Mouse (Mus musculus): ENCODE measurements around the gene Gm10645. TPM values are rescaled to one million over a fixed set of nuclear protein-coding genes. Genes with fewer than 3 reads are reported as not detected.
A peak's percentile ranks its signal among the peaks of the same experiment; 100 is the strongest.

The Gm10645 gene
- polyA plus RNA-seq, 1 experiment from 2014 or later = 9.3 TPM

DNA sequence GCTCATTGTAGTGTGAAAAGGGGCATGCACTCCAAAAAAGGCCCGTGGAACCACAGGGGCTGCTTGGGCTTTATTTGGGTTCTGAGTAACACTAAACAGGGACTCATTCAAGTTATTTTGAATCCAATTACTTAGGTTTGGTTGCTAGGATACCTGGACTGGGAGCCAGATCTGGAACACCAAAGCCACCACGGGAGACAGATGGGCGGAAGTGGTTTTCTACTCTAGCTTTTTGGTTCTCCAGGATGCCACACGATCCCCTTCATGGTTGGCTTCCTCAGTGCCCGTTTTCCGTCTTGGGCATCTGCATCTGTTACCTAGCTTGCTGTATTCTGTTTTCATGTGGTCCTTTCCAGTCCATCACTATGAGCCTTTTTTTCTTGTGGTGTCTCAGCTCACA lies 30.1 kb upstream of the Gm10645 start:
- DNase-seq (no peak), ATAC-seq (ENCODE audit: low FRiP score, low TSS enrichment) (no peak)
- H3K4me3 ChIP-seq (replicated peaks; ENCODE audit: low read depth, low read length) = no peak overlapping the region
- WGBS = 55% methylated on average over 6 of the region's 6 CpGs
- H3K4me2 ChIP-seq (ENCODE audit: low read length) = no peak overlapping the region
- no peaks in the 10 kb centered on the region for H3K27me3 ChIP-seq (ENCODE audit: control insufficient read depth, insufficient read depth, low read length)
- H3K9me3 ChIP-seq (ENCODE audit: control insufficient read depth, low read length) = no peaks in the 10 kb centered on the region
- no peak overlapping the region for H3K27ac ChIP-seq (replicated peaks; ENCODE audit: low read depth, low read length)
- H3K36me3 ChIP-seq (ENCODE audit: control insufficient read depth, insufficient read depth, low read length) = no peaks in the 10 kb centered on the region
- H3K9ac ChIP-seq (replicated peaks; ENCODE audit: low read length) = no peak overlapping the region
- H3K4me1 ChIP-seq (ENCODE audit: control insufficient read depth, insufficient read depth, low read length) = peaks cover 18% of the 10 kb centered on the region

- Histone ChIP-seq H3K9me3 (ENCODE audit: control insufficient read depth, low read length) (no peaks in the 10 kb centered on the region), H3K27ac (replicated peaks; ENCODE audit: low read depth, low read length) (no peak overlapping the region), H3K4me3 (replicated peaks; ENCODE audit: low read depth, low read length) (no peak overlapping the region), H3K4me2 (ENCODE audit: low read length) (no peak overlapping the region), H3K27me3 (ENCODE audit: control insufficient read depth, insufficient read depth, low read length) (no peaks in the 10 kb centered on the region), H3K9ac (replicated peaks; ENCODE audit: low read length) (no peak overlapping the region), H3K36me3 (ENCODE audit: control insufficient read depth, insufficient read depth, low read length) (no peaks in the 10 kb centered on the region), H3K4me1 (ENCODE audit: control insufficient read depth, insufficient read depth, low read length) (0 out of 2 replicates have a peak, but pooled peaks cover 3% of the 10 kb centered on the region)
- no peak for DNase-seq
- no peak for ATAC-seq (ENCODE audit: low FRiP score, low TSS enrichment)
- WGBS = 73% methylated on average over 4 of the region's 4 CpGs
Observed at GRCm38 (mm10) chr8:83189538-83190095, 23.6 kb upstream of the Gm10645 start.

GRCm38 (mm10) chr8:83187363-83187962 lies 21.5 kb upstream of the Gm10645 start:
- no peaks in the 10 kb centered on the region for H3K9me3 ChIP-seq (ENCODE audit: control insufficient read depth, low read length)
- no peak for ATAC-seq (ENCODE audit: low FRiP score, low TSS enrichment)
- 79% methylated on average over 10 of the region's 10 CpGs for WGBS
- no peaks in the 10 kb centered on the region for H3K36me3 ChIP-seq (ENCODE audit: control insufficient read depth, insufficient read depth, low read length)
- H3K4me1 ChIP-seq (ENCODE audit: control insufficient read depth, insufficient read depth, low read length) = peaks cover 12% of the 10 kb centered on the region
- no peak overlapping the region; the same call in 1 of the 2 replicates for H3K27ac ChIP-seq (replicated peaks; ENCODE audit: low read depth, low read length)
- no peak overlapping the region for H3K9ac ChIP-seq (replicated peaks; ENCODE audit: low read length)
- H3K27me3 ChIP-seq (ENCODE audit: control insufficient read depth, insufficient read depth, low read length) = no peaks in the 10 kb centered on the region
- H3K4me2 ChIP-seq (ENCODE audit: low read length) = no peak overlapping the region
- no peak overlapping the region for H3K4me3 ChIP-seq (replicated peaks; ENCODE audit: low read depth, low read length)
- DNase-seq = no peak

DNA sequence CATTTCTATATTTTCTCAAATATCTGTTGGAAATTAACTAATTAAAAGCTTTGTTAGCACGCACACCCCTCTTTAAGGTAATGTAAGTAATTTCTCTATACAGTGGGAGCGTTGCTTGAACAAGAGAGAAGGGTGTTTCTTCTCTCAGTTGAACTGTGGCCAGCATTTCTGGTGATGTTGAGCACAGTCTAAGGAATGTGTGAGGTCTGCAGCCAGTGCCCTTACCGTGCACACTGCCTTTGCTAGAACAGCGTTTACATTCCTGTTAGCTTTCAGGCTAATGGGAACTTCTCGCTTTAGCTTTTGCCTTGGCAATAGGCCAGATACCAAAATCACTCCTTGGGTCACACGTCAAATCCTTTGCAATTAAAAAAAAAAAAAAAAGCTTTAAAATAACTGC lies 20.4 kb upstream of the Gm10645 start:
- 56% methylated on average over 6 of the region's 6 CpGs for WGBS
- Histone ChIP-seq H3K9me3 (ENCODE audit: control insufficient read depth, low read length) (no peaks in the 10 kb centered on the region), H3K9ac (replicated peaks; ENCODE audit: low read length) (no peak overlapping the region), H3K27ac (replicated peaks; ENCODE audit: low read depth, low read length) (no peak overlapping the region), H3K4me2 (ENCODE audit: low read length) (no peak overlapping the region), H3K4me3 (replicated peaks; ENCODE audit: low read depth, low read length) (no peak overlapping the region), H3K36me3 (ENCODE audit: control insufficient read depth, insufficient read depth, low read length) (no peaks in the 10 kb centered on the region), H3K4me1 (ENCODE audit: control insufficient read depth, insufficient read depth, low read length) (peaks cover 22% of the 10 kb centered on the region), H3K27me3 (ENCODE audit: control insufficient read depth, insufficient read depth, low read length) (no peaks in the 10 kb centered on the region)
- ATAC-seq (ENCODE audit: low FRiP score, low TSS enrichment) (no peak), DNase-seq (no peak)

- no peak overlapping the region for H3K9ac ChIP-seq (replicated peaks; ENCODE audit: low read length)
- WGBS = 42% methylated on average over 5 of the region's 5 CpGs
- H3K27ac ChIP-seq (replicated peaks; ENCODE audit: low read depth, low read length) = peak overlapping the region; percentile 64
Observed at GRCm38 (mm10) chr8:83182784-83183183, 16.8 kb upstream of the Gm10645 start.

GRCm38 (mm10) chr8:83181851-83182482 lies 16.0 kb upstream of the Gm10645 start:
- H3K4me3 ChIP-seq (replicated peaks; ENCODE audit: low read depth, low read length) = no peak overlapping the region
- H3K27me3 ChIP-seq (ENCODE audit: control insufficient read depth, insufficient read depth, low read length) = no peaks in the 10 kb centered on the region
- H3K4me2 ChIP-seq (ENCODE audit: low read length) = no peak overlapping the region
- peaks cover 38% of the 10 kb centered on the region for H3K4me1 ChIP-seq (ENCODE audit: control insufficient read depth, insufficient read depth, low read length)
- no peaks in the 10 kb centered on the region for H3K9me3 ChIP-seq (ENCODE audit: control insufficient read depth, low read length)
- no peaks in the 10 kb centered on the region for H3K36me3 ChIP-seq (ENCODE audit: control insufficient read depth, insufficient read depth, low read length)
- 74% methylated on average over 6 of the region's 6 CpGs for WGBS
- ATAC-seq (ENCODE audit: low FRiP score, low TSS enrichment) (0 out of 2 replicates have a peak, but pooled peaks have one; percentile 9), DNase-seq (no peak)
- 0 out of 2 replicates have a peak overlapping the region, but pooled peaks have one; percentile 26 for H3K27ac ChIP-seq (replicated peaks; ENCODE audit: low read depth, low read length)
- no peak overlapping the region for H3K9ac ChIP-seq (replicated peaks; ENCODE audit: low read length)

More at GRCm38 (mm10) chr8:83182784-83183183, 16.8 kb upstream of the Gm10645 start:
- peak; percentile 51 for DNase-seq
- Histone ChIP-seq H3K4me3 (replicated peaks; ENCODE audit: low read depth, low read length) (no peak overlapping the region), H3K4me1 (ENCODE audit: control insufficient read depth, insufficient read depth, low read length) (peaks cover 32% of the 10 kb centered on the region), H3K27me3 (ENCODE audit: control insufficient read depth, insufficient read depth, low read length) (no peaks in the 10 kb centered on the region), H3K36me3 (ENCODE audit: control insufficient read depth, insufficient read depth, low read length) (no peaks in the 10 kb centered on the region), H3K9me3 (ENCODE audit: control insufficient read depth, low read length) (no peaks in the 10 kb centered on the region), H3K4me2 (ENCODE audit: low read length) (no peak overlapping the region)
- ATAC-seq (ENCODE audit: low FRiP score, low TSS enrichment) = 0 out of 2 replicates have a peak, but pooled peaks have one; percentile 12

DNA sequence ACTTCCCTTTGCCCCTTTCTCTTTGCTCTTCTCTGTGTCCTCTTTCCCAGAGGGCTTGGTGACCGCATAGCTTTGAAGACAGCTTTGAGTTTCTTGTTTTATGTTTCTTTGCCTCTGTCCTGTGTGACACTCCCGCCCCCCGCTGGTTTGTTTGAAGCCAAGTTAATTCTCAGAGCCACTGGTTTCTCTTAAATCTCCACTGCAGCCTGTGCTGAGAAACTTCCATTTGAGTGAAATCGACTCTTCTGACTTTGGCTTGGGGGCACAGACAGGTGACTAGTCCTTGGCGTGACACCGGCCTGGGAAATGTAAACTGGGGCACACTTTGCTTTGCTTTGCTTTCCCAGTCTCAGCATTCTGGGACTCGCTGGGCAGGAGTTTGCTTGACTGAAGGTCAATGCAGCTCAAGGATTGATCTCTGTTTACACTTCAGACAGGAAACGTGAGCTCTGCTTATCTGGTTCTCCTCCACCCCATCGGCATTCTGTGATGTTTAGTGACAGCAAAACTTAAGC lies 12.3 kb upstream of the Gm10645 start:
- Histone ChIP-seq H3K27me3 (ENCODE audit: control insufficient read depth, insufficient read depth, low read length) (no peaks in the 10 kb centered on the region), H3K4me3 (replicated peaks; ENCODE audit: low read depth, low read length) (no peak overlapping the region), H3K9me3 (ENCODE audit: control insufficient read depth, low read length) (no peaks in the 10 kb centered on the region), H3K4me1 (ENCODE audit: control insufficient read depth, insufficient read depth, low read length) (peaks cover 52% of the 10 kb centered on the region), H3K4me2 (ENCODE audit: low read length) (no peak overlapping the region), H3K27ac (replicated peaks; ENCODE audit: low read depth, low read length) (peak overlapping the region; percentile 57; the same call in 1 of the 2 replicates), H3K36me3 (ENCODE audit: control insufficient read depth, insufficient read depth, low read length) (no peaks in the 10 kb centered on the region), H3K9ac (replicated peaks; ENCODE audit: low read length) (no peak overlapping the region)
- no peak for ATAC-seq (ENCODE audit: low FRiP score, low TSS enrichment)
- DNase-seq = peak; percentile 68
- 5% methylated on average over 9 of the region's 9 CpGs for WGBS

DNA sequence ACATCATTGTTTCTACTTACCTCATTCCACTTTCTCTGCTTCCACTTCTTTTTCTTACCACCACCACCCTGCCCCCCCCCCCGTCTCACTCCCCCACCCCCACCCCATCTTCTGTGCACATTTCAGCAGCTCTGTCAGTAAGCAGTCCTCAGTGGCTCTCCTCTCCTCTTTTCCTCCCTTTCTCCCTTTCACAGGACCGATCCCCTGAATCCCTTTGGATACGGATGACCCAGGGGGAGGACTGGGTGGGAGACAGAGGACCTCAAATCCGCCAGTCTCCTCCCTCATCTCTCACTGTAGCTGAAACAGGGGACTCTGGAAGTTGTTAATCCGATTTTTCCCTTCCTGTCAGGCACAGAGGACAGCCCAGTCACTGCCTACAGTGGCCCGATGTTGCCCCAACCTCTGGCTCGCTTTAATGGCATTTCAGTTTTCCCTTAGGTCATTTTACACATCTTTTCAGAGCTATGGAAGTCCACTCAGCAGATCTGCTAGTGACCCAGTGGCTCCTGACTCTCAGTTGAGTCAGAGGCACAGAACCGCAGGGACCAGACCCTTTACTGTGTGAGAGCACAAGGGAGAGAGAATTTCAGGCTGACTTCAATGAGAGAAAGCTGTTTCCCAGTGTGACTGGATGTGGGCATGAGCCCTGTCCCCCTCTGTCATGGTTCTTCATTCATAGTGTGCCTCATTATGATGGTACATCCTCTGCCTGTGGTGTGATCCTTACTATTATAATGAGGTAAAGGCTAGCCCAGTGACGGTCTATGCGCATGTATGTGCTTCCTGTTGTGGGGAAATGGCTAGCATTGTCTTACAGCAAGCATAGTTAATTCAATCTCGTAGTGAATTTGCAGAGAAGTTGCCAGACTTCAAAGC lies 11.6 kb upstream of the Gm10645 start:
- no peaks in the 10 kb centered on the region for H3K27me3 ChIP-seq (ENCODE audit: control insufficient read depth, insufficient read depth, low read length)
- DNase-seq (no peak), ATAC-seq (ENCODE audit: low FRiP score, low TSS enrichment) (peak; percentile 54; the same call in 1 of the 2 replicates)
- no peaks in the 10 kb centered on the region for H3K36me3 ChIP-seq (ENCODE audit: control insufficient read depth, insufficient read depth, low read length)
- H3K4me1 ChIP-seq (ENCODE audit: control insufficient read depth, insufficient read depth, low read length) = peaks cover 45% of the 10 kb centered on the region
- peak overlapping the region; percentile 21; the same call in 1 of the 2 replicates for H3K4me2 ChIP-seq (ENCODE audit: low read length)
- H3K4me3 ChIP-seq (replicated peaks; ENCODE audit: low read depth, low read length) = no peak overlapping the region
- H3K27ac ChIP-seq (replicated peaks; ENCODE audit: low read depth, low read length) = peak overlapping the region; percentile 57
- H3K9ac ChIP-seq (replicated peaks; ENCODE audit: low read length) = no peak overlapping the region; the same call in 1 of the 2 replicates
- no peaks in the 10 kb centered on the region for H3K9me3 ChIP-seq (ENCODE audit: control insufficient read depth, low read length)
- WGBS = 11% methylated on average over 11 of the region's 11 CpGs
